Mouse (Mus musculus): Measurements from ENCODE around the gene Cabp2.
"Not testable (repeated sequence)": the region's sequence is repeated elsewhere in the genome, so short reads cannot be mapped to it uniquely, and the experiment has no call there.

Gene Cabp2

DNA sequence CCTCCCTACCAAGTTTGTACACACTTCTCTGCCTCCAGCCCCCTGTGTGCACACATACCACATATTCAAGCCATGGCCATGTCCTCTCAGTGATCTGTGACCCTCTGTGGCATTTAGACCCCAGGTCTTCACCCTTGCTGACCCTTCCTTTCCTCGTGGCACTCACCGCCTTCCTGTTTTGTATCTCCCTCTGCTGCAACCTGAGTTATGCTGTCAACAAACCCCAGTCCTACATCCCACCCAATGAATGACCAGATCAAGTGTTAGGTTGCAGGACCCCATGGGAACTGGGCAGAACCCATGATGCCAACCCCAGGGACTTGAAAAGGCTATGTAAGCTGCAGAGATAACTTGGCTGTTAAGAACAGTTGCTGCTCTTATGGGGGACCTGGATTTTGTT is 20.7 kb downstream of the Cabp2 start:
- DNase-seq (ENCODE audit: low spot score in 2 of 2), result no peak

DNA sequence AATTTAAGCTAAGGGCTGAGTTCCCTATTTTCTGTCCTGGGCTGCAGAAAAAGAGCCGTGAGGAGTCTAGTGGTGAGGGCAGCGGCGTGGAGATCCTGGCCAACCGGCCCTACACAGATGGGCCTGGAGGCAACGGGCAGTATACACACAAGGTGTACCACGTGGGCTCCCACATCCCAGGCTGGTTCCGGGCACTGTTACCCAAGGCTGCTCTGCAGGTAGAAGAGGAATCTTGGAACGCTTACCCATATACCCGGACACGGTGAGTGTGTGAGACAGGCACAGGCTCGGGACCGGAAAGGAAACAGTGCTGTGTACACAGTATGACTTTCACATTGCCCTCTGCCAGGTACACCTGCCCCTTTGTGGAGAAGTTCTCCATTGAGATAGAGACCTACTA is 21.2 kb downstream of the Cabp2 start:
- no peak for DNase-seq (ENCODE audit: low spot score in 2 of 2)

GRCm38 (mm10) chr19:4103294-4103693 is 21.9 kb downstream of the Cabp2 start:
- no peak for DNase-seq (ENCODE audit: low spot score in 2 of 2)

DNA sequence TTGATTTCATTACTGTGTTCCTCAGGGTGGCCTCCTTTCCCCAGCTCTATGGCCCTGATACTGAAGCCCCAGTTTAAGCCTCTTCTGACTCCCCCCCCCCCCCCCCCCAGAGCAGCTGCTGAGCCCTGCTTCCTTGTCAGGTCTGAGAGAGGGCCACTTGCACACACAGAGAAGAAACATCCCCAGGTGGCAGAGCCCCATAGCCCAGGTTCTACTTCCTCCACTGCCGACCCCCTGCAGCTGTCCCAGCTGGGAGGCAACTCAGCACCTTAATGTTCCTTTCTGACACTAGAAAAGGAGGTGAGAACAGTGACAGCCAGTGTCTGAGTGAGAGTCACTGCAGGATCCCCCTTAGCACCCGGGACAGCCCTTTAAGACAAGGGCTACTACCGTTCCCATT is 22.4 kb downstream of the Cabp2 start:
- DNase-seq (ENCODE audit: low spot score in 2 of 2), result no peak

- DNase-seq (ENCODE audit: low spot score in 2 of 2), result no peak
These were observed 23.4 kb downstream of the Cabp2 start for GRCm38 (mm10) chr19:4104675-4105194.

GRCm38 (mm10) chr19:4106654-4107053 is 25.3 kb downstream of the Cabp2 start:
- DNase-seq (ENCODE audit: low spot score in 2 of 2), result no peak

GRCm38 (mm10) chr19:4108535-4108934 is 27.2 kb downstream of the Cabp2 start:
- no peak for DNase-seq (ENCODE audit: low spot score in 2 of 2)

DNA sequence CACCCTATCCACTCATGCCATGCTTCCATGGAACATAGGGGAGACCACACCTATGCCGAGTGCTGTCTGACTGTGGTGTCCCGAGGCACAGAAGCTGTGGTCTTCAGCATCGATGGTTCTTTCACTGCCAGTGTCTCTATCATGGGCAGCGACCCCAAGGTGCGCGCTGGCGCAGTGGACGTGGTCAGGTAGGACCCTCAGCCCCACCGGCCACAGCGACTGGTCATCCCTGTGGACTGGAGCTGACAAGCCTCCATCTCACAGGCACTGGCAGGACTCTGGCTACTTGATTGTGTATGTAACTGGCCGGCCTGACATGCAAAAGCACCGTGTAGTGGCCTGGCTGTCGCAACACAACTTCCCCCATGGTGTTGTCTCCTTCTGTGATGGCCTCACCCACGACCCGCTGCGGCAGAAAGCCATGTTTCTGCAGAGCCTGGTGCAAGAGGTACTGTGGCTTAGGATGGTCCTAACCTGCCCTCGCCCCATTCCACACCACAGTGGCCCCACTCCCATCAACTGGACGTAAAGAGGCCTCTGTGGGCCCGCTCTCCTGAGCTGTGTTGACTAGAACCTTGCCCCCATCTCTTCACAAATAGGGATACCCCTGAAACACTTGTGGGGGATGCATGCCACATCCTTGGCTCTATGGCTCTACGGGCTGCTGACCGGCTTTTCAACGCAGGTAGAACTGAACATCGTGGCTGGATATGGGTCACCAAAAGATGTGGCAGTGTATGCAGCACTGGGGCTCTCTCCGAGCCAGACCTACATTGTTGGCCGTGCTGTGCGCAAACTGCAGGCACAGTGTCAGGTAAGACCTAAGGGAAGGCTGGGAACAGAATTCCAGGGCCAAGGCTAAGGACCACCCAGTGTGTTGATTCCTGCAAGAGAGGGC is 30.9 kb downstream of the Cabp2 start:
- no peak for DNase-seq (ENCODE audit: low spot score in 2 of 2)

- peak; percentile 56 to 81 for DNase-seq (ENCODE audit: low spot score in 2 of 2)
These were observed 31.9 kb downstream of the Cabp2 start for GRCm38 (mm10) chr19:4113186-4113805.

DNA sequence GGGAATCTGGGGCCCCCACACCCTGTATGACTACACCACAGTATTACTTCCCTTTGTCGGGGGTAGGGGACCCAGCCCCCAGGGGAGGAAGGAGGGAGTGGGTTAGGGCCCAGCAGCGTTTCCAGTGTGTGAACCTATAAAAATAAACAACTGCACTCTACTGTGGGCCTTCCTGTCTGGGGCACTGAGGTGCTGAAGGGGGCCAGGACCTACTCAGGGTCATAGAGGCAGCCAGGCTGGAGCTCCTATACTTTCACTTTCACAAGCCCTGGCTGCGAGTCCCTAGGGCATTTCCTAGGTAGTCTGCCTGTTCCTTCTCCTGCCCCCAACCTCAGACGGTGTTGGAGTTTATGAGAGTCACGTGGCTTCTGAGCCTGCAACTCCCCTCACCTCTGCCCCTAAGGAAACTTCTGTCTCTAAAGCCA is 32.4 kb downstream of the Cabp2 start:
- DNase-seq (ENCODE audit: low spot score in 2 of 2), result no peak

DNA sequence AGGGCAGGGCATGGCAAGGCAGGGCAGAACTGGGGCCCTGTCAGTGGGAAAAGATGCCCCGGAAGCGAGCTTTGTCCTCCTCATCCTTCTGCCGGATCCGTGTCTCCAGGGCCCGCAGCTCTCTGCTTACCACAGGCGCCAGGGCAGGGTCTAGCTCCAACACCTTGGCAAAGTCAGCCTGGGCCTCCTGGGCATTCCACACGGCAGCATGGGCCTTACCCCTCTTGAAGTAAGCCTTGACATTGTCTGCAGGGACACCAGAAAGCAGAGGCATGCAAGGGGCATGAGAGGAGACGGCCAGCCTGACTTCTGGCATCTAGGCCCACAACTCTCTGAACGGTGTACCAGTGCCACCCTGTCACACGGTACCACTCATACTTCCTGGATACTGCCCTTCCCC is 33.2 kb downstream of the Cabp2 start:
- DNase-seq (ENCODE audit: low spot score in 2 of 2), result no peak

DNA sequence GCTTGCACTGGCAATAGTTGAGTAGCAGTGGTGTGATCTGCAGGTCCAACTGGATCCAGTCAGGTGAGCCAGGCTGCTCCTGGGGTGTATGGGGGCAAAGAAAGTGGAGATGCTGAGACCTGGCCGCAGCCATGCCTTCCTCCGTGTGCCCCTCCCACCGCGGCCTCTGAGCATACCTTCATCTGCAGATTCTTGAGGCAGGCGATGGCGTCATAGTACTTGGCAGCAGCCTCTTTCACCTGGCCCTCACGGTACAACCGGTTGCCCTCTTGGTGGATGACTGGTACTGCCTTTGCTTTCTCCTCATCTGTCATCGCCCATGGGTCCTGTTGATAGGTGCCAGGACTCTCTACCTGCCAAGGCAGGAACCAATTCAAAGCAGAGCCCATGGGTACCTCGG is 33.8 kb downstream of the Cabp2 start:
- DNase-seq (ENCODE audit: low spot score in 2 of 2), result no peak

DNA sequence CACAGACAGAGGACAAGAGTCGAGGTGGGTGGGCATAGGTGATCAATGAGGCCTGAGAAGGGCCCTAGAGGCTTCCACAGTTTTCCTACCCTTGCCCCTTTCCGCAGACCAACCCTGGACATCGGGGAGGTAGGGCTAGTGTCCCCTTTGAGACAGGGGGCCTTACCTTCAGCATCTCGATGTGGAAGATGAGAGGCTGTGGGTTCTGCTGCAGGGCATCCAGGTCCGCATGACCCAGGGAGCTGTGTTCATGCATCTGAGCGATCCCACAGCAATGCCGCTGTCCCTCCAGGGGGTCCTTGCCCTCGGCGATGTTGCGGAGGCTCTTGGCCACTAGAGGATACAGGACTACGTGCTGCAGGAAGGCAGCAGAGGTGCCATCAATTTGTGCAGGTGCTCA is 34.4 kb downstream of the Cabp2 start:
- no peak for DNase-seq (ENCODE audit: low spot score in 2 of 2)

GRCm38 (mm10) chr19:4117006-4117405 is 35.6 kb downstream of the Cabp2 start:
- DNase-seq (ENCODE audit: low spot score in 2 of 2), result no peak

GRCm38 (mm10) chr19:4118350-4118749 is 37.0 kb downstream of the Cabp2 start:
- DNase-seq (ENCODE audit: low spot score in 2 of 2), result no peak

DNA sequence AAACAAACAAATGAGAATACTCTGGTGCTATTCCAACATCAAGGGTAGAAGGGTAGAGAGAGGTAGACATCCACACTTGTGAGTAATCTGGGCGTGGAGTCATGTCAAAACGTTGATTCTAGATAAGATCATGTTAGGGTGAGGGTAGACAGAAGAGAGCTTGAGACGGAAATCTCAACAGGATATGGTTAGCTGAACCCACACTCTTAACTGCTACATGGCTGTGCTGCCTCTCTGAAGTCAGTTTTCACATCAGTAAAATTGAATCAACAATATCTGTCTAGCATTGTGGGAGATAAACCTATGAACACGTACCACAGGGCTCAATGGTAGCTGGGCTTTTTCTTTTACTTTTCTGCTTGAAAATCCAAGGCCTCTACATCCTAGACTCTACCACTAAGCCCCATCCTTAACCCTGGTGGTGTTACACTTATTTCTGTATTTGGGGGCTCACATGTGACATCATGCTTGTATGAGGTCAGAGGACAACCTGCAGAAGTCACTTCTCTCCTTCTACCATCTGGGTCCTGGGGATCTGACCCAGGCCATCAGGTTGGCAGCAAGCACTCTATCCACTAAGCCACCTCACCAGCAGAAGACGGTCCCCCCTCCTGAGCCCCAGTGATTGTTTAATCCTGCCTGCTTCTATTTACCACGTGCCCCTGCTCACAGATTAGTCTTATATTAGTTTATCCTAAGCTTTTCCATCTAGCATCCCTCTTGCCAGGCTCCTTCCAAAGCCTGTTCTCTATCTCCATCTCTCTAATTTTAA is 38.5 kb downstream of the Cabp2 start:
- DNase-seq (ENCODE audit: low spot score in 2 of 2), result no peak

DNA sequence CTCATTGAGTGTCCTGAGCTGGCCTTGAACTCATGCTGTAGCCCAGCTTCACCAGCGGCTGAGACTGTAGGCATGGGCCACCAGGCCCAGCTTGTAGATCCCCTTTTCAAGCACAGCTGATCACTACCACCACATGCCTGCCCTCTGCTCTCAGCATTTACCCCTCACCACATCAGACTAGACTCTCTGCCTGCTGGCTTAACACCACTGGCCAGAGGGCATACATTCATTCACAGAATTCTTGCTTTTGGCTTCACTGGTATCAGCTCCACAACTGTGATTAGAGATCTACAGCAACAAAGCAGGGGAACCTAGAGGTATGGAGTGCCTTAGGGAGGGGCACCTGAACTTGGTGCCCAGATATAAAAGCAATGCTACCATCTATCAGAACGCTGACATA is 39.1 kb downstream of the Cabp2 start:
- DNase-seq (ENCODE audit: low spot score in 2 of 2), result no peak

GRCm38 (mm10) chr19:4121097-4121805 is 39.9 kb downstream of the Cabp2 start:
- peak; percentile 95 to 98 for DNase-seq (ENCODE audit: low spot score in 2 of 2)

- not testable (repeated sequence) for DNase-seq (ENCODE audit: low spot score in 2 of 2)
These were observed 40.5 kb downstream of the Cabp2 start for GRCm38 (mm10) chr19:4121896-4122295.

DNA sequence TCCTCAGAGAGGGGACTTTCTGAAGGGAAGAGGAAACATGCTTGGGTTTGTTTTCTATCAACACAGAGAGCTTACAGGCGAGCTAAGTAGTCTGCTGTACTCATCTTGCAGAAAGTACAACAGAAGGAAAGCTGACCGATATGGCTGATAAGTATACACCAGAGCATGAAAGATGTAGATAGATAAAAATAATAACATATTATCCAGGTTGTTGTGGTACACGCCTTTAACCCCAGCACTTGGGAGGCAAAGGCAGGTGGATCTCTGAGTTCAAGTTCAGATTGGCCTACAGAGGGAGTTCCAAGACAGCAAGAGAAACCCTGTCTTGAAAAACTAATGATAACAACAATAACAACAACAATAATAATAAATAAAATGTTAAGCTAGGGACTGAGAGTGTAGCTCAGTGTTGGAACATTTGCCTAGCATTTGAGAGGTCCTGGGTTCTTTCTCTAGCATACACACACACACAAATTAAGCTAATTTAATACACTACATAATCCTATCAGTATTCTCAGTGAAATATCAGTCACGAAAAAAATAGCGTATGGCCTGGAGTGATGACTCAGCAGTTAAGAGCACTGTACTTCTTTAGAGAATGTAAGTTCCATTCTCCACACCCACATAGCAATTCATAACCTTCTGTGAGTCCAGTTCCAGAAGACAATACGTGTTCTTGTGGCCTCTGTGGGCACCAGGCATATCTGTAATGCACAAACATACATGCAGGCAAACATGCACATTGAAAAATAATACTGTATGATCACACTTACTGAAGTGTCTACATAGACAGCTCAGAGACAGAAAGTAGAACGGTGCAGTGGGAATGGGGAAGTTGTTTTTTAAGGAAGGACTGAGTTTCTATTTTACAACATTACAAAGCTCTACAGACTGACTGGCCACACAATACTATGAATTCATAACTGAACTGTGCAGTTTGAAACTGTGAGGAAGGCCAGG is 41.3 kb downstream of the Cabp2 start:
- no peak for DNase-seq (ENCODE audit: low spot score in 2 of 2)

Data from urinary bladder, postnatal 4 days (tissue).